Mouse (Mus musculus) liver, adult 2 months (tissue): ENCODE measurements around the gene Haghl.

ENCODE experiments used
- CTCF ChIP-seq: fragments of 200-500 bp; IDR thresholded peaks from 2 replicates; pipeline ENCODE4 v1.5.1; 2011; ENCODE audit warnings: low read depth, low read length, control low read depth
- POLR2A ChIP-seq: fragments of 200-500 bp; IDR thresholded peaks from 2 replicates; pipeline ENCODE4 v1.6.1; 2011; ENCODE audit warnings: low read length, control low read depth; ENCODE audit not compliant: insufficient read depth; ENCODE audit errors: extremely low read depth

- TF ChIP-seq CTCF (no peak), POLR2A (no peak)
Measured at GRCm38 (mm10) chr17:25834595-25835222, 49.2 kb upstream of the Haghl start.
